Mouse (Mus musculus) thymus, adult 2 months (tissue): ENCODE results near the gene Aldob. TPM values are rescaled to one million over a fixed set of nuclear protein-coding genes. Genes with fewer than 3 reads are reported as not detected.
"Not testable (repeated sequence)": the region's sequence is repeated elsewhere in the genome, so short reads cannot be mapped to it uniquely, and the experiment has no call there.

Experiments
- DNase-seq: peaks from one replicate; pipeline ENCODE4 v3.0.0; 2021
- H3K27ac ChIP-seq: fragments of 200-500 bp; 2 replicates; pipeline ENCODE4 v1.5.1; 2012; ENCODE audit warnings: low read length, control low read depth; ENCODE audit not compliant: control insufficient read depth, insufficient read depth
- H3K27me3 ChIP-seq: fragments of 200-500 bp; 2 replicates; pipeline ENCODE4 v1.6.1; 2012; ENCODE audit warnings: mild to moderate bottlenecking, low read length, moderate library complexity, mixed read lengths; ENCODE audit not compliant: control insufficient read depth, insufficient read depth
- H3K36me3 ChIP-seq: fragments of 200-500 bp; 2 replicates; pipeline ENCODE4 v1.6.1; 2012; ENCODE audit warnings: mild to moderate bottlenecking, low read length, moderate library complexity; ENCODE audit not compliant: control insufficient read depth, insufficient read depth
- H3K4me1 ChIP-seq: fragments of 200-500 bp; replicated peaks from 2 replicates; pipeline ENCODE4 v1.6.1; 2012; ENCODE audit warnings: low read length; ENCODE audit not compliant: control insufficient read depth, insufficient read depth
- H3K4me3 ChIP-seq: fragments of 200-500 bp; 2 replicates; pipeline ENCODE4 v1.5.1; 2012; ENCODE audit warnings: mild to moderate bottlenecking, low read length, control low read depth, moderate library complexity; ENCODE audit not compliant: control insufficient read depth, insufficient read depth
- CTCF ChIP-seq: fragments of 200-500 bp; IDR thresholded peaks from 2 replicates; pipeline ENCODE4 v1.5.1; 2012; ENCODE audit warnings: mild to moderate bottlenecking, control low read depth, low read length, moderate library complexity, borderline replicate concordance; ENCODE audit not compliant: control insufficient read depth, poor library complexity, insufficient read depth; ENCODE audit errors: extremely low read depth
- POLR2A ChIP-seq: fragments of 200-500 bp; IDR thresholded peaks from 2 replicates; pipeline ENCODE4 v1.6.1; 2012; ENCODE audit warnings: mild to moderate bottlenecking, low read length, control low read depth, moderate library complexity; ENCODE audit not compliant: control insufficient read depth, poor library complexity, insufficient read depth; ENCODE audit errors: extremely low read depth
- WGBS: fragments of 180-500 bp; shearing (Covaris S2); methylation state at CpG from one replicate; pipeline ENCODE4 v1.1.7; 2018; 5-methylcytosine and 5-hydroxymethylcytosine counted together
- polyA plus RNA-seq: library from polyadenylated mRNA; depleted of rRNA; stranded (reverse); fragments of >200 nt; gene quantifications from 2 replicates; pipeline ENCODE4 v1.2.3, GENCODE M21; 2012; rRNA removed

Gene Aldob
- polyA plus RNA-seq, 1 experiment: 4.2 TPM

- Histone ChIP-seq H3K36me3 (peaks cover 20% of the 10 kb centered on the region), H3K27me3 (no peaks in the 10 kb centered on the region), H3K4me3 (no peak overlapping the region), H3K27ac (no peak overlapping the region), H3K4me1 (no peaks in the 10 kb centered on the region)
- 97% methylated on average over 6 of the region's 6 CpGs for WGBS
- TF ChIP-seq POLR2A (no peak), CTCF (no peak)
- DNase-seq: no peak
These were observed 34.9 kb downstream of the Aldob start for GRCm38 (mm10) chr4:49514441-49514840.

- H3K4me3 ChIP-seq: no peak overlapping the region
- no peak overlapping the region for H3K27ac ChIP-seq
- TF ChIP-seq POLR2A (no peak), CTCF (no peak)
- no peak for DNase-seq
- H3K36me3 ChIP-seq: peaks cover 20% of the 10 kb centered on the region
- WGBS: 97% methylated on average over 4 of the region's 4 CpGs
- H3K4me1 ChIP-seq: no peaks in the 10 kb centered on the region
- no peaks in the 10 kb centered on the region for H3K27me3 ChIP-seq
These were observed 36.7 kb downstream of the Aldob start for GRCm38 (mm10) chr4:49512636-49513035.

DNA sequence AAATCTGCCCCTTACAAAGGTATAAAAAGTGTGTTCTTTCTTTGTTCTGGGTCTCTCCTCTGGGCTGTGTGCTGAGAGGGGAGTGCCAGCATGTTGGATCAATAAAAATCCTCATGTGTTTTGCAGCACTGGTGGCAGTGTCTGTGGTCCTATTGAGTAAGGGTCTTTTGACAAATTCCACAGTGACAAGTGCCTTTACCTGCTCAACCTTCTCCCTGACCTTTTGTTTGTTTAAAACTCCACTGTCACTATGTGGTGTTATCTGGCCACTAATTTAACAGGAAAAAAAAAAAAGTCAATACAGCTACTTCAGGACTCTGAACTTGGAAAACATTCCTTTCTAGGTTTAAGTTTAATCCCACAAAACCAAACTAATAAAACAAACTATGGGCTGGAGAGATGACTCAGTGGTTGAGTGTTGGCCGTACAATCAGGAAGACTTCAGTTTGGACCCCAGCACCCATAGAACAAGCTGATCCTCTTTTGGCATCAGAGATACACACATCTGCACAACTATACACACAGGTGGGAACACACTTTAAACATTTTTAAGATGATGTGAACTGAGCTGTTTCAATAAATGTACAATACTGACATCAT lies 39.0 kb downstream of the Aldob start:
- not testable (repeated sequence) for H3K4me1 ChIP-seq, H3K4me3 ChIP-seq, H3K27me3 ChIP-seq, DNase-seq, H3K27ac ChIP-seq
- peaks cover 20% of the 10 kb centered on the region for H3K36me3 ChIP-seq
- 100% methylated on average over 1 of the region's 1 CpGs for WGBS

DNA sequence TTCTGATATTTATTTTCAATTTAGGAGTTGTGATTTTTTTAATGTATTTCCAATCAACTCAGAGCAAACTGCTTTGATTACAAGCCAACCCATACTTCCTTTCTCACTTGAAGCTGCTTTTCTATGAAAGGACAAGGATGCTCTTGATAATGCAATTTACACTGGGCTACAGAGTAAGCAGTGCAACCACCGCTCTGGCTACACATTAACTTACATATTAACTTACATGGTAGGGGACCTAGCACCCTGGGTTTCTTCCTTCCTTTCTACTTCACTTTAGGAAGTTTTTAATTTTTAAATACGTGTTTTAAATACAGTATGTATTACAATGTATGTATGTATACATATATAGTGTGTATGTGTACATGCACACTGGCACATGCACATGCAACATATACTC lies 40.2 kb downstream of the Aldob start:
- no peak for DNase-seq
- Histone ChIP-seq H3K27me3 (no peaks in the 10 kb centered on the region), H3K4me3 (no peak overlapping the region), H3K4me1 (no peaks in the 10 kb centered on the region), H3K36me3 (peaks cover 15% of the 10 kb centered on the region), H3K27ac (no peak overlapping the region)
- no peak for TF ChIP-seq POLR2A
- no peak for TF ChIP-seq CTCF
- 93% methylated on average over 2 of the region's 2 CpGs for WGBS

DNA sequence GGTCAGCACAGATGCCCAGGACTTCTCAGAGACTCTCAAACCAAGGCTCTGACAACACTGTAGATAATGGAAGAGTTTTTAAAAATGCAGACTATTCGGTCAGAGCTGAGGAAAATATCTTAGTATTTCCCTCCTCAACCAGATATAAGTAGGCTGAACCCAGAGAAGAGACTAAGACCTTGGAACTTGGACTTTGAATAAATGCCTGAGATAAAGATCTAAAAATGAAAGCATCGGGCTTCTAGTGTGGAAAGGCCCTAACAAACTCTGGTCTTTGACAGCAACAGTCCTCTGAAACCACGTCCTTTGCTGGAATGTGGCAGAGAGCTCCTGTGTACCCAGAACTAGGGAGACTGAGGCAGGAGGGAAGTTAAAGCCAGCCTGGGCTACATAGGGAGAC lies 43.0 kb downstream of the Aldob start, which contains the start of gene Baat:
Gene Baat (minus strand): TSS at position 172 of the 400 bp plus-strand sequence.
- Histone ChIP-seq H3K27me3 (no peaks in the 10 kb centered on the region), H3K27ac (no peak within 1 kb of the TSS), H3K4me3 (no peak within 1 kb of the TSS), H3K36me3 (no peaks in the 10 kb centered on the region), H3K4me1 (no peaks in the 10 kb centered on the region)
- DNase-seq: no peak
- TF ChIP-seq CTCF (no peak), POLR2A (no peak)
- WGBS: 64% methylated on average over 3 of the region's 3 CpGs

DNA sequence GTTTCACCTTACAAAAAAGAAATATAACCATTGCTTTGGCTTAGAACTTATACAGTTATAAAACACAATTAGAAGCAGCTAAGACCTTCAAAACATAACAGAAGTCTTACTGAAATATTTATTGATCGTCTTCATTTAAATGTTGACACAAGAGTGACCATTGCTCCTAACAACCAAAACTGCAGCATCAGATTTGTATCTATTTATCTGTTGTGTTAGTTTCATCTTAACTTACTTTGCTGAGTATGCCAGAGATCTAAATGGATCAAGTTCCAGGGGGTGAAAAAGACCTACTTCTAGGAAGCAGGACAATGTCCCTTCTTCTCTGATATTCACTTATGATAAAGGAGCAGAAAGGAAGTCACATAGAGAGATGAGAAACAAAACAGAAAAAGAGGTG lies 45.8 kb downstream of the Aldob start:
- H3K4me1 ChIP-seq: no peaks in the 10 kb centered on the region
- no peak for DNase-seq
- TF ChIP-seq POLR2A: no peak
- no peak for TF ChIP-seq CTCF
- 95% methylated on average over 1 of the region's 1 CpGs for WGBS
- no peaks in the 10 kb centered on the region for H3K36me3 ChIP-seq
- H3K27me3 ChIP-seq: no peaks in the 10 kb centered on the region
- H3K4me3 ChIP-seq: no peak overlapping the region
- H3K27ac ChIP-seq: no peak overlapping the region

Other genes starting within 250 kb of the Aldob start
- not detected in 2 replicates for gene Acnat2, start 141.4 kb downstream of the Aldob start, polyA plus RNA-seq
- gene Acnat1, start 75.6 kb downstream of the Aldob start, polyA plus RNA-seq: 0.19 TPM in 1 of 2 replicates, not detected in the other
- gene Baat, start 43.0 kb downstream of the Aldob start, polyA plus RNA-seq: 0.14 TPM in 1 of 2 replicates, not detected in the other
- 3.7 and 4.2 TPM in 2 replicates for gene Mrpl50, start 28.5 kb downstream of the Aldob start, polyA plus RNA-seq
- gene Zfp189, start 28.4 kb downstream of the Aldob start, polyA plus RNA-seq: 1.7 and 1.9 TPM in 2 replicates
- gene Tmem246, start 48.3 kb upstream of the Aldob start, polyA plus RNA-seq: 8.4 and 12.1 TPM in 2 replicates
- 34.4 and 34.6 TPM in 2 replicates for gene Rnf20, start 82.5 kb upstream of the Aldob start, polyA plus RNA-seq
- 0.03 TPM in 1 of 2 replicates, not detected in the other for gene Ppp3r2, start 132.5 kb upstream of the Aldob start, polyA plus RNA-seq